Mouse (Mus musculus): ENCODE results near the gene Arpc4.
"Not testable (repeated sequence)": the region's sequence is repeated elsewhere in the genome, so short reads cannot be mapped to it uniquely, and the experiment has no call there.

The Arpc4 gene

GRCm38 (mm10) chr6:113377496-113378385 is at the start of gene Arpc4, which contains the start of gene Tada3:
Gene Arpc4, plus strand, starts transcription at chr6:113378115.
Gene Tada3, minus strand, starts transcription at chr6:113377883.
- peak; percentile 90 for DNase-seq (ENCODE audit: low spot score)

- no peak for DNase-seq (ENCODE audit: low spot score)
Measured at GRCm38 (mm10) chr6:113329396-113329795, 48.5 kb upstream of the Arpc4 start.

- peak; percentile 53 for DNase-seq (ENCODE audit: low spot score)
Measured at GRCm38 (mm10) chr6:113330547-113330946, 47.4 kb upstream of the Arpc4 start.

GRCm38 (mm10) chr6:113331721-113332120 is 46.2 kb upstream of the Arpc4 start:
- no peak for DNase-seq (ENCODE audit: low spot score)

GRCm38 (mm10) chr6:113332734-113333133 is 45.2 kb upstream of the Arpc4 start:
- not testable (repeated sequence) for DNase-seq (ENCODE audit: low spot score)

GRCm38 (mm10) chr6:113333137-113333950 is 44.6 kb upstream of the Arpc4 start:
- no peak for DNase-seq (ENCODE audit: low spot score)

GRCm38 (mm10) chr6:113334216-113334615 is 43.7 kb upstream of the Arpc4 start:
- no peak for DNase-seq (ENCODE audit: low spot score)

- DNase-seq (ENCODE audit: low spot score): no peak
Measured at GRCm38 (mm10) chr6:113336852-113337620, 40.9 kb upstream of the Arpc4 start.

GRCm38 (mm10) chr6:113341574-113341973 is 36.3 kb upstream of the Arpc4 start:
- no peak for DNase-seq (ENCODE audit: low spot score)

- DNase-seq (ENCODE audit: low spot score): no peak
Measured at GRCm38 (mm10) chr6:113342297-113342696, 35.6 kb upstream of the Arpc4 start.

- DNase-seq (ENCODE audit: low spot score): peak; percentile 8
Measured at GRCm38 (mm10) chr6:113343177-113344092, 34.5 kb upstream of the Arpc4 start, which contains the start of gene Camk1. Gene Camk1, minus strand, starts transcription at chr6:113343984.

- DNase-seq (ENCODE audit: low spot score): no peak
Measured at GRCm38 (mm10) chr6:113344321-113344720, 33.6 kb upstream of the Arpc4 start.

- DNase-seq (ENCODE audit: low spot score): no peak
Measured at GRCm38 (mm10) chr6:113346897-113347296, 31.0 kb upstream of the Arpc4 start.

GRCm38 (mm10) chr6:113350538-113350937 is 27.4 kb upstream of the Arpc4 start:
- DNase-seq (ENCODE audit: low spot score): no peak

GRCm38 (mm10) chr6:113351161-113351560 is 26.8 kb upstream of the Arpc4 start:
- DNase-seq (ENCODE audit: low spot score): no peak

GRCm38 (mm10) chr6:113351653-113352052 is 26.3 kb upstream of the Arpc4 start:
- DNase-seq (ENCODE audit: low spot score): no peak

GRCm38 (mm10) chr6:113352820-113353219 is 25.1 kb upstream of the Arpc4 start:
- DNase-seq (ENCODE audit: low spot score): no peak

GRCm38 (mm10) chr6:113353696-113354095 is 24.2 kb upstream of the Arpc4 start:
- DNase-seq (ENCODE audit: low spot score): no peak

- no peak for DNase-seq (ENCODE audit: low spot score)
Measured at GRCm38 (mm10) chr6:113361476-113361875, 16.4 kb upstream of the Arpc4 start.

- DNase-seq (ENCODE audit: low spot score): no peak
Measured at GRCm38 (mm10) chr6:113362241-113362640, 15.7 kb upstream of the Arpc4 start.

All from T-cell, adult 2 months (primary cell).